Mouse (Mus musculus) forebrain, postnatal 0 days (tissue): ENCODE measurements around the gene Afp. TPM values are rescaled to one million over a fixed set of nuclear protein-coding genes. Genes with fewer than 3 reads are reported as not detected.

Source experiments
- ATAC-seq: fragments of 200-750 bp; cut with Nextera tagmentation; 2 replicates; pipeline ENCODE4 v1.8.0; 2017; ENCODE audit warnings: mild to moderate bottlenecking, moderate library complexity
- DNase-seq: peaks from one replicate; pipeline ENCODE4 v3.0.0-alpha.2; 2015
- H3K27ac ChIP-seq: fragments of 300-500 bp; sonication (generic); 2 replicates; pipeline ENCODE4 v1.5.1; 2014; ENCODE audit warnings: low read depth, mild to moderate bottlenecking, antibody characterized with exemption, low read length, moderate library complexity, mixed read lengths
- H3K27me3 ChIP-seq: fragments of 300-500 bp; sonication (generic); 2 replicates; pipeline ENCODE4 v1.6.1; 2014; ENCODE audit warnings: mild to moderate bottlenecking, low read length, mixed read lengths; ENCODE audit not compliant: insufficient read depth
- H3K36me3 ChIP-seq: fragments of 300-500 bp; sonication (generic); 2 replicates; pipeline ENCODE4 v1.6.1; 2014; ENCODE audit warnings: mild to moderate bottlenecking, moderate library complexity; ENCODE audit not compliant: insufficient read depth
- H3K4me1 ChIP-seq: fragments of 300-500 bp; sonication (generic); 2 replicates; pipeline ENCODE4 v1.6.1; 2014; ENCODE audit warnings: antibody characterized with exemption; ENCODE audit not compliant: insufficient read depth
- H3K4me2 ChIP-seq: fragments of 300-500 bp; sonication (generic); 2 replicates; pipeline ENCODE4 v1.6.1; 2014; ENCODE audit warnings: low read depth, mild to moderate bottlenecking, moderate library complexity
- H3K4me3 ChIP-seq: fragments of 300-500 bp; sonication (generic); 2 replicates; pipeline ENCODE4 v1.5.1; 2014; ENCODE audit warnings: low read depth, low read length, mixed read lengths
- H3K9ac ChIP-seq: fragments of 300-500 bp; sonication (generic); 2 replicates; pipeline ENCODE4 v1.6.1; 2014; ENCODE audit warnings: mild to moderate bottlenecking
- H3K9me3 ChIP-seq: fragments of 300-500 bp; sonication (generic); 2 replicates; pipeline ENCODE4 v1.6.1; 2016; ENCODE audit warnings: low read length
- CTCF ChIP-seq: sonication (generic); IDR thresholded peaks from 2 replicates; pipeline ENCODE4 v1.5.1; 2016; ENCODE audit warnings: antibody characterized with exemption, control low read depth, low read depth
- WGBS: fragments of 180-500 bp; shearing (Covaris S2); extraction: QIAGEN DNeasy Blood & Tissue Kit; methylation state at CpG from one replicate; pipeline ENCODE4 v1.1.7; 2014; 5-methylcytosine and 5-hydroxymethylcytosine counted together
- polyA plus RNA-seq: library from polyadenylated mRNA; unstranded; fragments of >200 nt; fragmentation: Nextera tagmentation; extraction: Ambion mirVana; gene quantifications from 2 replicates; pipeline ENCODE4 v1.2.1, GENCODE M21; 2015
- total RNA-seq: library from RNA; depleted of rRNA; stranded (reverse); fragments of >200 nt; gene quantifications from 2 replicates; pipeline ENCODE4 v1.2.3, GENCODE M21; 2014; rRNA removed

Afp gene
- total and polyA plus RNA-seq, 2 experiments from 2014 or later: 0.17 TPM; not detected in 1

DNA sequence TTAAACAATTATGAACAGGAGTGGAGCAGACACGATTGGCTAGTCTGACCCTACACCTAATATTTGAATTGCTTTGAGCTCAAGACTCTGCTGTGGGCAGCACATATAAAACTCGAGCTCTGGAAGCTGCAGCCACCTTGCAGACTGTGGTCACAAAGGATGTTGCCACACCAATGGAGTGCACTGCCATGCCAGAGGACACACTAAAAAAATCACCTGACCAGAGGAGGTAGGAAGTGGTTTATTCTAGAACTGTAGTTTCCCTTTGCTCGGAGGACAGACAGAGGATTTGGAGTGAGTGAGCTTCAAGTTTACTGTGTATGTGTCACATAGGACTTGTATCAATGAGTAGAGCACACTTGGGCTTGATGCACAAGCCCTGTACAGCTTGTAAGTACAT lies 65.5 kb downstream of the Afp start:
- H3K4me1 ChIP-seq: no peaks in the 10 kb centered on the region
- no peak for TF ChIP-seq CTCF

More for the DNA sequence above, 65.5 kb downstream of the Afp start:
- no peaks in the 10 kb centered on the region for H3K27me3 ChIP-seq
- H3K9ac ChIP-seq: no peak overlapping the region
- DNase-seq (no peak), ATAC-seq (no peak)
- WGBS: 83% methylated on average over 3 of the region's 3 CpGs
- H3K4me3 ChIP-seq: no peak overlapping the region
- no peaks in the 10 kb centered on the region for H3K9me3 ChIP-seq
- no peak overlapping the region for H3K27ac ChIP-seq
- no peaks in the 10 kb centered on the region for H3K36me3 ChIP-seq
- H3K4me2 ChIP-seq: no peak overlapping the region

Other genes with a start within 250 kb of the Afp start
- 51.4 and 68.2 TPM in 2 replicates for gene Ankrd17, start 124.2 kb upstream of the Afp start, total RNA-seq
- gene Ankrd17, start 124.2 kb upstream of the Afp start, polyA plus RNA-seq: 13.1 and 20.4 TPM in 2 replicates
- 1.1 and 1.3 TPM in 2 replicates for gene Gm9958, start 123.5 kb upstream of the Afp start, total RNA-seq
- gene Gm9958, start 123.5 kb upstream of the Afp start, polyA plus RNA-seq: 1.8 and 2.5 TPM in 2 replicates
- gene Alb, start 29.8 kb upstream of the Afp start, total RNA-seq: not detected in 2 replicates
- not detected in 2 replicates for gene Alb, start 29.8 kb upstream of the Afp start, polyA plus RNA-seq
- not detected in 2 replicates for gene Afm, start 28.2 kb downstream of the Afp start, total RNA-seq
- gene Afm, start 28.2 kb downstream of the Afp start, polyA plus RNA-seq: not detected in 2 replicates
- gene 5830473C10Rik, start 70.4 kb downstream of the Afp start, total RNA-seq: 0.10 and 0.69 TPM in 2 replicates
- 0.28 and 0.29 TPM in 2 replicates for gene 5830473C10Rik, start 70.4 kb downstream of the Afp start, polyA plus RNA-seq
- gene Rassf6, start 149.9 kb downstream of the Afp start, total RNA-seq: 0.76 and 1.5 TPM in 2 replicates
- 0.68 and 1.2 TPM in 2 replicates for gene Rassf6, start 149.9 kb downstream of the Afp start, polyA plus RNA-seq